21 mouse cellular contexts compared by ENCODE assay signal in the genomic region with DNA sequence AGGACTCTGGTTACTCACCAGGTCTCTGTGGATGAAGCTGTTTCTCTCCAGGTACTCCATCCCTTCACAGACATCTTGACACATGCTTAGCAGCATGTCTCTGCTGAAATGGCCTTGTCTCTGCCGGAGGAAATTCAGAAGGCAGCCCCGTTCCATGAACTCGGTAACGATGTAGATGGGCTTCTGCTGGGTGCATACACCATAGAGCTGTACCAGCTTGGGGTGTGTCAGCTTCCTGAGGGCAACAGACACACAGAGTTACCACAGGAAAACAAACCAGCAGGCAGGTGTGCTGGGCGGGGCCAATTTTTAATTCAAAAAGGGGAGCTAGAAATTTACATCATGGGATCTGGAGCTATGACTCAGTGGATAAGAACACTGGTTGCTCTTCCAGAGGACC. TPM values are rescaled to one million over a fixed set of nuclear protein-coding genes. Genes with fewer than 3 reads are reported as not detected.
DNase-seq lines count a peak whose midpoint lies in the region; TF ChIP-seq lines count a peak whose summit lies in the region.
"Had no signal": no experiment of that assay in that cellular context is flagged by ENCODE, and none has a peak within 500 bp of the region (broad histone marks: within the 10 kb centered on the region; RNA-seq: fewer than 3 reads in every experiment).

No protein-coding gene starts in this region.

- H3K4me3 ChIP-seq in bone marrow, adult 2 months (replicated peaks; ENCODE audit: control insufficient read depth, low read depth, low read length), result peak overlapping the region; percentile 49
- H3K4me3 ChIP-seq: heart, embryonic 10.5 days; hindbrain, embryonic 10.5 days; limb, embryonic 10.5 days; liver, embryonic 12.5 days; lung, embryonic 15.5 days; megakaryocyte, embryonic 14.5 days; neural tube, embryonic 13.5 days had no signal

- 54% methylated on average over 5 of the region's 5 CpGs for WGBS in bone marrow, adult 2 months

- DNase-seq in adrenal gland, postnatal 36 days, result peak; percentile 2 to 10
- DNase-seq in adrenal gland, postnatal 10 days, result no peak
- DNase-seq in 416B (ENCODE audit: low read depth), result peak; percentile 43
- peak; percentile 26 to 63 for DNase-seq in thymus, adult 18-20 months
- no peak for DNase-seq in layer of hippocampus, adult 9-11 months
- no peak for DNase-seq in kidney, postnatal 14 days
- no peak for DNase-seq in embryo, embryonic 10 days (ENCODE audit: low spot score)
- DNase-seq: adrenal gland, postnatal 14 days; cerebellum, postnatal 36 days; forebrain, postnatal 0 days; retina, postnatal 1 day had no signal

- peak overlapping the region; percentile 74; the same call in 1 of the 2 replicates for H3K27ac ChIP-seq in bone marrow, adult 2 months (ENCODE audit: control insufficient read depth, insufficient read depth, low read depth, low read length, poor library complexity)
- H3K27ac ChIP-seq: heart, embryonic 10.5 days; hindbrain, embryonic 10.5 days; limb, embryonic 10.5 days; liver, embryonic 12.5 days; lung, embryonic 15.5 days; neural tube, embryonic 13.5 days had no signal

- TF ChIP-seq CTCF in bone marrow, adult 2 months (IDR thresholded peaks at IDR 0.05; ENCODE audit: control insufficient read depth, insufficient read depth, low read length), result no peak

- H3K4me1 ChIP-seq in bone marrow, adult 2 months (ENCODE audit: control insufficient read depth, insufficient read depth, low read length), result peaks cover 1% of the 10 kb centered on the region
- H3K4me1 ChIP-seq: heart, embryonic 10.5 days; limb, embryonic 10.5 days; lung, embryonic 15.5 days; neural tube, embryonic 13.5 days had no signal

- TF ChIP-seq POLR2A in bone marrow, adult 2 months (IDR thresholded peaks at IDR 0.05; ENCODE audit: borderline replicate concordance, control insufficient read depth, low read depth, low read length), result no peak

RNA-seq across cellular contexts. Expression of gene Txk, which starts 11.0 kb away (rescaled TPM):
- total RNA-seq in adrenal gland, postnatal 36 days (2021), result under 1 TPM; 0.10 TPM
- under 1 TPM; 0.58 to 0.66 TPM for total RNA-seq in adrenal gland, postnatal 10 days (2021)
- polyA plus RNA-seq in bone marrow, adult 2 months (2011; ENCODE audit: insufficient read depth, insufficient read length, low replicate concordance, missing spikeins), result 2.5 and 4.7 TPM in 2 replicates
- total RNA-seq: adrenal gland, postnatal 14 days; forebrain, postnatal 0 days; gastrocnemius, adult 8-10 months had no signal
- polyA plus RNA-seq: G1E; heart, embryonic 10.5 days; hindbrain, embryonic 10.5 days; limb, embryonic 10.5 days had no signal

Comparison
In these comparisons a context has a peak if more than half of its experiments do, and no peak if none do; other contexts are left out.
1. DNase-seq: peak in adrenal gland, postnatal 36 days (2 of 2), 416B (single experiment) and thymus, adult 18-20 months (2 of 2); none in adrenal gland, postnatal 10 days (single experiment), layer of hippocampus, adult 9-11 months (single experiment), kidney, postnatal 14 days (single experiment) and embryo, embryonic 10 days (single experiment).